Mouse (Mus musculus): ENCODE data around the gene Muc4.

GRCm38 (mm10) chr16:32812888-32813361 is 77.2 kb downstream of the Muc4 start:
- TF ChIP-seq CTCF (conservative IDR thresholded peaks at IDR 0.05; ENCODE audit: low read length) (peak; percentile 46), NANOG (IDR thresholded peaks at IDR 0.05; ENCODE audit: borderline replicate concordance, low read length) (no peak), POU5F1 (IDR thresholded peaks at IDR 0.05; ENCODE audit: borderline replicate concordance, low read length) (no peak)

Data from E14TG2a.4 (cell line).